Mouse (Mus musculus) embryonic facial prominence, embryonic 11.5 days (tissue): Measurements from ENCODE around the gene Krt19. TPM values are rescaled to one million over a fixed set of nuclear protein-coding genes. Genes with fewer than 3 reads are reported as not detected.

Experiments
- ATAC-seq: fragments of 200-750 bp; cut with Nextera tagmentation; replicated peaks from 2 replicates; pipeline ENCODE4 v1.8.0; 2017; ENCODE audit warnings: low read depth; ENCODE audit not compliant: insufficient number of reproducible peaks, low FRiP score, low TSS enrichment
- DNase-seq: peaks from one replicate; pipeline ENCODE4 v3.0.0-alpha.2; 2015; ENCODE audit warnings: low spot score
- H3K27ac ChIP-seq: fragments of 300-500 bp; sonication (generic); replicated peaks from 2 replicates; pipeline ENCODE4 v1.5.1; 2014; ENCODE audit warnings: mild to moderate bottlenecking, low read depth, low read length, control low read depth
- H3K27me3 ChIP-seq: fragments of 300-500 bp; sonication (generic); 2 replicates; pipeline ENCODE4 v1.6.1; 2014; ENCODE audit warnings: mild to moderate bottlenecking, low read length, moderate library complexity, mixed read lengths; ENCODE audit not compliant: control insufficient read depth, insufficient read depth
- H3K36me3 ChIP-seq: fragments of 300-500 bp; sonication (generic); replicated peaks from 2 replicates; pipeline ENCODE4 v1.6.1; 2014; ENCODE audit warnings: low read depth, mild to moderate bottlenecking, low read length, moderate library complexity, mixed read lengths; ENCODE audit not compliant: control insufficient read depth, insufficient read depth
- H3K4me1 ChIP-seq: fragments of 300-500 bp; sonication (generic); 2 replicates; pipeline ENCODE4 v1.6.1; 2014; ENCODE audit warnings: low read length, mixed read lengths; ENCODE audit not compliant: control insufficient read depth, insufficient read depth
- H3K4me2 ChIP-seq: fragments of 300-500 bp; sonication (generic); 2 replicates; pipeline ENCODE4 v1.6.1; 2014; ENCODE audit warnings: low read depth, mild to moderate bottlenecking, control low read depth, low read length, moderate library complexity
- H3K4me3 ChIP-seq: fragments of 300-500 bp; sonication (generic); 2 replicates; pipeline ENCODE4 v1.5.1; 2014; ENCODE audit warnings: low read depth, low read length, control low read depth
- H3K9ac ChIP-seq: fragments of 300-500 bp; sonication (generic); replicated peaks from 2 replicates; pipeline ENCODE4 v1.6.1; 2014; ENCODE audit warnings: mild to moderate bottlenecking, control low read depth, low read length
- H3K9me3 ChIP-seq: fragments of 300-500 bp; sonication (generic); replicated peaks from 2 replicates; pipeline ENCODE4 v1.6.1; 2016; ENCODE audit warnings: mild to moderate bottlenecking, low read length, inconsistent platforms, mixed read lengths; ENCODE audit not compliant: control insufficient read depth
- WGBS: fragments of 180-500 bp; shearing (Covaris S2); extraction: QIAGEN DNeasy Blood & Tissue Kit; methylation state at CpG from one replicate; pipeline ENCODE4 v1.1.7; 2014; 5-methylcytosine and 5-hydroxymethylcytosine counted together
- polyA plus RNA-seq: library from polyadenylated mRNA; unstranded; fragments of >200 nt; fragmentation: Nextera tagmentation; extraction: Ambion mirVana; gene quantifications from 2 replicates; pipeline ENCODE4 v1.2.1, GENCODE M21; 2014

Gene Krt19
- polyA plus RNA-seq, 1 experiment from 2014 or later: 8.0 TPM

- ATAC-seq: no peak
- no peak overlapping the region for H3K4me3 ChIP-seq
- WGBS: 87% methylated on average over 7 of the region's 7 CpGs
These were observed 23.6 kb downstream of the Krt19 start for GRCm38 (mm10) chr11:100124901-100125300.

GRCm38 (mm10) chr11:100121466-100121865 is 27.0 kb downstream of the Krt19 start, which contains the start of gene Krt13:
Gene Krt13 (minus strand): TSS chr11:100121566.
- Histone ChIP-seq H3K9me3 (no peaks in the 10 kb centered on the region), H3K27ac (no peak within 1 kb of the TSS), H3K27me3 (no peaks in the 10 kb centered on the region), H3K9ac (no peak within 1 kb of the TSS), H3K36me3 (no peaks in the 10 kb centered on the region), H3K4me2 (no peak within 1 kb of the TSS), H3K4me3 (no peak within 1 kb of the TSS), H3K4me1 (no peaks in the 10 kb centered on the region)
- DNase-seq (no peak), ATAC-seq (no peak)
- WGBS: 75% methylated on average over 3 of the region's 3 CpGs

More at GRCm38 (mm10) chr11:100124901-100125300, 23.6 kb downstream of the Krt19 start:
- Histone ChIP-seq H3K4me2 (no peak overlapping the region), H3K9ac (no peak overlapping the region), H3K36me3 (no peaks in the 10 kb centered on the region), H3K9me3 (no peaks in the 10 kb centered on the region), H3K4me1 (no peaks in the 10 kb centered on the region), H3K27me3 (no peaks in the 10 kb centered on the region), H3K27ac (no peak overlapping the region)
- no peak for DNase-seq

GRCm38 (mm10) chr11:100120331-100120730 is 28.1 kb downstream of the Krt19 start:
- ATAC-seq: no peak
- Histone ChIP-seq H3K9me3 (no peaks in the 10 kb centered on the region), H3K4me3 (no peak overlapping the region), H3K27me3 (no peaks in the 10 kb centered on the region), H3K9ac (no peak overlapping the region), H3K36me3 (no peaks in the 10 kb centered on the region), H3K27ac (no peak overlapping the region), H3K4me2 (no peak overlapping the region), H3K4me1 (no peaks in the 10 kb centered on the region)
- no peak for DNase-seq
- 84% methylated on average over 5 of the region's 5 CpGs for WGBS

- H3K27ac ChIP-seq: no peak overlapping the region
- no peaks in the 10 kb centered on the region for H3K4me1 ChIP-seq
- no peak overlapping the region for H3K4me2 ChIP-seq
- H3K27me3 ChIP-seq: no peaks in the 10 kb centered on the region
- 71% methylated on average over 2 of the region's 2 CpGs for WGBS
- no peak overlapping the region for H3K9ac ChIP-seq
- ATAC-seq (no peak), DNase-seq (no peak)
- H3K4me3 ChIP-seq: no peak overlapping the region
- no peaks in the 10 kb centered on the region for H3K36me3 ChIP-seq
- no peaks in the 10 kb centered on the region for H3K9me3 ChIP-seq
These were observed 34.8 kb downstream of the Krt19 start for GRCm38 (mm10) chr11:100113742-100114029.

- H3K27me3 ChIP-seq: no peaks in the 10 kb centered on the region
- no peak for ATAC-seq
- WGBS: 74% methylated on average over 11 of the region's 11 CpGs
- H3K9me3 ChIP-seq: no peaks in the 10 kb centered on the region
- H3K27ac ChIP-seq: no peak overlapping the region
- no peak for DNase-seq
- H3K4me3 ChIP-seq: no peak overlapping the region
- H3K9ac ChIP-seq: no peak overlapping the region
- no peaks in the 10 kb centered on the region for H3K36me3 ChIP-seq
- H3K4me1 ChIP-seq: no peaks in the 10 kb centered on the region
- no peak overlapping the region for H3K4me2 ChIP-seq
These were observed 35.3 kb downstream of the Krt19 start for GRCm38 (mm10) chr11:100112935-100113741.

GRCm38 (mm10) chr11:100105576-100106122 is 42.8 kb downstream of the Krt19 start, which contains the start of gene Krt36:
Gene Krt36 (minus strand): TSS chr11:100105626.
- no peak within 1 kb of the TSS for H3K9ac ChIP-seq
- no peak within 1 kb of the TSS for H3K4me2 ChIP-seq
- H3K4me3 ChIP-seq: no peak within 1 kb of the TSS
- H3K36me3 ChIP-seq: no peaks in the 10 kb centered on the region
- H3K9me3 ChIP-seq: no peaks in the 10 kb centered on the region
- H3K4me1 ChIP-seq: no peaks in the 10 kb centered on the region
- ATAC-seq: no peak
- H3K27ac ChIP-seq: no peak within 1 kb of the TSS
- DNase-seq: no peak
- H3K27me3 ChIP-seq: no peaks in the 10 kb centered on the region
- 88% methylated on average over 6 of the region's 6 CpGs for WGBS

- no peak for ATAC-seq
- Histone ChIP-seq H3K4me1 (no peaks in the 10 kb centered on the region), H3K9ac (no peak overlapping the region), H3K4me3 (no peak overlapping the region), H3K27ac (no peak overlapping the region), H3K9me3 (no peaks in the 10 kb centered on the region), H3K4me2 (no peak overlapping the region), H3K36me3 (no peaks in the 10 kb centered on the region), H3K27me3 (no peaks in the 10 kb centered on the region)
- no peak for DNase-seq
- 60% methylated on average over 15 of the region's 15 CpGs for WGBS
These were observed 45.6 kb downstream of the Krt19 start for GRCm38 (mm10) chr11:100102693-100103429.

- Histone ChIP-seq H3K9ac (no peak overlapping the region), H3K27me3 (no peaks in the 10 kb centered on the region), H3K27ac (no peak overlapping the region), H3K36me3 (no peaks in the 10 kb centered on the region), H3K4me2 (no peak overlapping the region), H3K9me3 (no peaks in the 10 kb centered on the region), H3K4me3 (no peak overlapping the region), H3K4me1 (no peaks in the 10 kb centered on the region)
- ATAC-seq (no peak), DNase-seq (no peak)
- 79% methylated on average over 4 of the region's 4 CpGs for WGBS
These were observed 48.1 kb downstream of the Krt19 start for GRCm38 (mm10) chr11:100100391-100100790.
